Mouse (Mus musculus): Measurements from ENCODE around the gene Kdm4b.

DNA sequence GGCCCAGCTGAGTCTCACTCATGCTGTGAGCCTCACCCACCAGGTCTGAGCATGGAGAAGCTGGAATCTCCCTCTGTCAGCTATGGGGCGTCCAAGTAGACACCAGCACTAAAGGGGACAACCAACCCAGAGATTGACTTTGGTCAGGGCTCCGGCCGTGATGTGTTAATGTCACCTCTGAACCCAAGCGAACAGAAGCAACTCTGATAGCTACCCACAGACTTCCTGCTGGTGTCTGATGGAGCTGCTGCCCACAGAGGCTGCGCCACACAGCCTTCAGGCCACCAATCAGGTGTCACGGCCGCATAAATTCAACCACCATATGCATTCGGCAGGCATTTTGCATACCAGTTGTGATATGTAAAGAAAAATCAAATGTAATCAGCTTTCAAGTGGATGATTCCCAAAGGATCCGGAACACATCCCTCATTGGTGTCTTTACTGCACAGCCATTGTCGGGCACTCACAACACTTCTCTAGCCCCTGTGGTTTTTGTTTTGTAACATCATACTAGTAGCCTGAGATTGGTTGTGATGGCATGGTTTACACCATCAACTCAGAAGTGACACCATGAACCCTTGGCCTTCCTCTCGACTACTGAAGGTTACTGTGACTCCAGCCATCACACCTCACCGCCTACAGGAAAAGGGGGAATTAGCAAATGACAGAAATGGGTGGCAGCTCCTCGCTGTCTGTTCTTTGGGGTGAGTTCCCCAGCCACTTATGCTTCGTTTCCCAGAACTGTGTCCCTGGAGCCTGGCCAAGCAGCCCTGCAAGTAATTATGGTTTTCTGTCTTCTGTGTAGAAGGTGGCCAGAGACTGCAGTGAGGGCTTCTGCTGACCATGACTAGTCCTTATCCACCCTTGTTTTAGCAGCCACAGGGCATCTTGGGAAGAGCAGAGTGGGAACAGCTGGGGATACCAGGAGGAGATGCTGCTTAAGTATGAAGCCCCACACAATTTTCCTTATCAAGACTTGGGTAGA is 80.3 kb downstream of the Kdm4b start:
- TF ChIP-seq POLR2A (IDR thresholded peaks at IDR 0.05; ENCODE audit: insufficient read depth, low read length), result no peak
- TF ChIP-seq CTCF (IDR thresholded peaks at IDR 0.05; ENCODE audit: low read depth, low read length), result no peak

All from ES-Bruce4 (cell line).